Mouse (Mus musculus): ENCODE results near the gene Cby3. TPM values are rescaled to one million over a fixed set of nuclear protein-coding genes. Genes with fewer than 3 reads are reported as not detected.
"Not testable (repeated sequence)": the region's sequence is repeated elsewhere in the genome, so short reads cannot be mapped to it uniquely, and the experiment has no call there.

Gene Cby3
- 0.78 and 1.2 TPM in 2 replicates for polyA plus RNA-seq (2015; fragmentation: Nextera tagmentation; extraction: Ambion mirVana)

DNA sequence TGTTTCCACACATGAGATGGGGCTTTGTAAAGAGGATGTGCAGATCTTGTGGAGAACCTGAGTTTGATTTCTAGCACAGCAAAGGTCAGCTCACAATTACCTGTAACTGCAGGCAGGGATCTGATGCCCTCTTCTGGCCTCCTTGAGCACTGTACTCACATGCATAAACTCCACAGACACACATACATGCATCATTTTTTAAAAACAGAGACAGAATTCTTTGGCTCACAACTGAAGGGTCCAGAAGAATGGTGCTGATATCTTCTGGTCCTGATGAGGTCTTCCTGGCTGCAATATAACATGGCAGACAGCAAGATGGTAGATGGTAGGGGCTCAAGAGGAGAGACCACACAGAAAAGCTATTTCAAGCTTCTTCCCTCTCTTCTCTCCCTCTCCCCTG is at the start of gene Cby3:
TSS of gene Cby3 (plus strand) at position 301 of the 400 bp plus-strand sequence.
- Histone ChIP-seq H3K36me3 (no peaks in the 10 kb centered on the region), H3K4me3 (no peak within 1 kb of the TSS), H3K27ac (replicated peaks) (no peak within 1 kb of the TSS), H3K27me3 (peaks cover 16% of the 10 kb centered on the region), H3K9ac (no peak within 1 kb of the TSS), H3K4me1 (replicated peaks) (peaks cover 5% of the 10 kb centered on the region), H3K9me3 (no peaks in the 10 kb centered on the region), H3K4me2 (no peak within 1 kb of the TSS)
- ATAC-seq (ENCODE audit: low read depth) = no peak

DNA sequence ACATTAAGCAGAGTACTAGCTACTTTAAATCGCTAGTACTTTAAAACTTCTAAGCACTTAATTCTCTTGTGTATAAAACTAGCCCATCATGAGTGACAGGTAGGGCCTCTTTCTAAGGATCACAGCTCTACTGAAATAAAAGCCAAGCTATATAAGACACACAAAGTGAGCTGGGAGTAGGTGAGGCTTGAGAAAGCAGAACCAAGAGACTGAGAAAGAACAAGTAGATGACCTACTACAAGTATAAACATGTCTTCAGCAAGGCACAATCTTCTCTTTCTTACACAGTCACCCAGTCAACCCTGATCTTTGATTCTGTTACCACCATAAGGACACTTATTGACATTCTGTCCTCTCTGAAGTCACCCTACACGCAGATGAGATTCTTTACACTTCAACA is 41.5 kb upstream of the Cby3 start:
- Histone ChIP-seq H3K4me3 (no peak overlapping the region), H3K27ac (replicated peaks) (no peak overlapping the region), H3K27me3 (no peaks in the 10 kb centered on the region), H3K9me3 (no peaks in the 10 kb centered on the region), H3K4me1 (replicated peaks) (0 out of 2 replicates have a peak, but pooled peaks cover 4% of the 10 kb centered on the region), H3K9ac (no peak overlapping the region), H3K36me3 (peaks cover 31% of the 10 kb centered on the region), H3K4me2 (no peak overlapping the region)
- no peak for ATAC-seq (ENCODE audit: low read depth)
- 86% methylated on average over 2 of the region's 2 CpGs for WGBS

- not testable (repeated sequence) for H3K4me2 ChIP-seq; H3K4me3 ChIP-seq; H3K27me3 ChIP-seq; H3K36me3 ChIP-seq; ATAC-seq (ENCODE audit: low read depth); H3K27ac ChIP-seq (replicated peaks); H3K9me3 ChIP-seq; H3K9ac ChIP-seq
- H3K4me1 ChIP-seq (replicated peaks) = peaks cover 35% of the 10 kb centered on the region
- WGBS = 89% methylated on average over 4 of the region's 4 CpGs
Observed at GRCm38 (mm10) chr11:50319343-50319742, 34.9 kb upstream of the Cby3 start.

GRCm38 (mm10) chr11:50321239-50321638 is 33.0 kb upstream of the Cby3 start:
- no peak overlapping the region for H3K9ac ChIP-seq
- no peaks in the 10 kb centered on the region for H3K9me3 ChIP-seq
- peaks cover 40% of the 10 kb centered on the region for H3K4me1 ChIP-seq (replicated peaks)
- H3K27me3 ChIP-seq = no peaks in the 10 kb centered on the region
- ATAC-seq (ENCODE audit: low read depth) = no peak
- no peak overlapping the region for H3K4me2 ChIP-seq
- no peak overlapping the region for H3K4me3 ChIP-seq
- H3K36me3 ChIP-seq = peaks cover 8% of the 10 kb centered on the region; the same call in 1 of the 2 replicates
- 94% methylated on average over 6 of the region's 6 CpGs for WGBS
- H3K27ac ChIP-seq (replicated peaks) = no peak overlapping the region

DNA sequence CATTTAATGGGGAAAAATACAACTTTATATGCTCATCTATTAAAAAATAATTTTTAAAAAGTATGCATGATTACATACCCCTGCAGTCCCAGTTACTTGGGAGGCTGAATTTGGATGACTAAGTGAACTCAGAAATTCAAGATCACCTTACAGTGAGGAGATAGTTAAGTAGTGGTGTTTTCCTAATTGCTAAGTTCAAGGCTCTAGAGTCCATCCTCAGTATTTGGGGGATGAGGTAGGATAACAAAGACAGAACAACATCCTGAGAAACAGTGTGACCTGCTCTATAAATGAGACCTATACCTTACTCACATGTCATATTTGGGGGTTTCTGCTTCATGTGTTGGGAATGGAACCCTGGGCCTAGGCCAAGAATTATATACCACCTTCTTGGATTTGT is 31.9 kb upstream of the Cby3 start:
- Histone ChIP-seq H3K4me1 (replicated peaks) (peaks cover 46% of the 10 kb centered on the region), H3K4me2 (no peak overlapping the region; the same call in 1 of the 2 replicates)

GRCm38 (mm10) chr11:50323843-50324242 is 30.4 kb upstream of the Cby3 start:
- whole genome bisulfite sequencing = 42% methylated on average over 1 of the region's 1 CpGs
- Histone ChIP-seq H3K27ac (replicated peaks) (no peak overlapping the region), H3K36me3 (peaks cover 8% of the 10 kb centered on the region; the same call in 1 of the 2 replicates), H3K4me2 (peak overlapping the region; percentile 88), H3K4me3 (peak overlapping the region; percentile 95), H3K27me3 (no peaks in the 10 kb centered on the region), H3K9me3 (no peaks in the 10 kb centered on the region), H3K9ac (peak overlapping the region; percentile 97), H3K4me1 (replicated peaks) (peaks cover 44% of the 10 kb centered on the region)
- no peak for ATAC-seq (ENCODE audit: low read depth)

More for the DNA sequence above, 31.9 kb upstream of the Cby3 start:
- Histone ChIP-seq H3K27ac (replicated peaks) (no peak overlapping the region), H3K9me3 (no peaks in the 10 kb centered on the region), H3K9ac (no peak overlapping the region), H3K36me3 (peaks cover 8% of the 10 kb centered on the region; the same call in 1 of the 2 replicates), H3K27me3 (no peaks in the 10 kb centered on the region), H3K4me3 (no peak overlapping the region)
- ATAC-seq (ENCODE audit: low read depth) = no peak

DNA sequence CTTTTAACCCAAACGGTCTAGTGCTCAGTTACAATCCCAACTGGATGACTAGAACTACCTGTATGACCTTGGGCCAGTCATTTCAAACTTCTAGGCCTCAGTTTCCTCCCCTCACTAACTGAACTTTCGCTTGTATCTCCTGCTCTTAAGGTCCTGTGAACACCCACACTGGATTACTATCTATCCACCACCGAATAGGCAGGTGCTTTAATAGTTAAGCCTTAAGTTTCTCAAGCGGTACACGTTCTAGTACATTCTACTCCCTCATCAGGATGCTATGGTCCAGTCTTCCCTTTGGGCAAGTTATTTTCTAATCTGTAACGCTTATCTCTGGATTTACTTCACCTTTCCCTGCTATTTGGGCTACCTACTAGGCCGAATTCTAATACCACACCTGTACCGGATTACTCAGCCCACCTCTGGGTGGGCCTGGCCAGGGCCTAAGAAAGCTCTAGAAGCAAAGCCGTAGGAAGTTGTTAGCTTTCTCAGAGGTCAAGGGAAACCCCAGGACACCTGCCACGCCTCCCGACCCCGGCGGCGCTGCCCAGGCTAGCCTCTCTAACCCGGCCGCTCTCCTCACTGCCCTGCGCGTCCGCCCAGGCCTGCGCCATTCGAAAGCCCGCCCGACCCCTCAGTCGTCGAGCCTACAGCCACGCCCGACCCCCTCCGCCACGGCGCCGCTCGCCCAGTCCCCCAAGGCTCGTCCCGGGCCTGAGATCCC is 29.4 kb upstream of the Cby3 start:
- Histone ChIP-seq H3K36me3 (0 out of 2 replicates have a peak, but pooled peaks cover 2% of the 10 kb centered on the region), H3K4me2 (peak overlapping the region; percentile 88), H3K9ac (peak overlapping the region; percentile 97), H3K27me3 (no peaks in the 10 kb centered on the region), H3K9me3 (no peaks in the 10 kb centered on the region), H3K27ac (replicated peaks) (peak overlapping the region; percentile 93), H3K4me3 (peak overlapping the region; percentile 95), H3K4me1 (replicated peaks) (peaks cover 44% of the 10 kb centered on the region)
- peak; percentile 83 for ATAC-seq (ENCODE audit: low read depth)
- 2% methylated on average over 34 of the region's 34 CpGs for WGBS

DNA sequence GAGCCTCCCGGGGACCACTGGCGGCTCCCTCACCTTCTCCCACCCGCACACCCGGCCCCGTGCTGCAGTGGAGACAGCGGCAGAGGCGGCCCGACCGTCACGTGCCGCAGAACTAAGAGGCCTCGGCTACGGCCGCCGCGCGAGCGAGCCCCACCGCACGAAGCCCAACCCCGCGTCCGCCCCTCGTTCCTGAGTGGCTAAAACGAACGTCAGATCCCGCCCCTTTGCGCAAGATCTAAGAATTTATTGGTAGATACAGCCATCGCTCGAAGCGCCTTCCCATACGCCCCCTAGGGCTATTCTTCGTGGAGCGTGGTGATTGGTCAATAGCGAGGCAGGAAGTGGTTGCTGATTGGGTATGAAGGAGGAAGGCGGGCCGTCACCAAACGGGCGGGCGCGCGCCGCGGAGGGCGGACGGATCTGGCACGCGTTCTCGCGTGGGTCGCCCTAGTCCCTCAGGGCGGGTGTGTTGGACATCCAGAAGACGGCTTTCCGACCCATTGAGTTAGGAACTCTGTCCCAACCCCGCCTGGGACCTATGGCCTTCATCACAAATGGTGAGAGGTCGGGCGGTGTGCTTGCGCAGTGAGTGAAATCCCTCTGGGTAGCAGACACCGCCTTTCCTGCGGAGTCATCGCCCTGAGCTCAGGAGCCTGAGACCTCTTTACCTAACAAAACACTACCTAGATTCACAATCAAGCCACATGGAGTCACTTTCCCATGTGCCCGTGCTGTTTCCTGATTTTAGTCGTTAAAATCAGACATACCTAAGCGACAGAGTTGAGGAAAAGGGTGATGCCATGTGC is 28.6 kb upstream of the Cby3 start, which contains the start of gene Canx:
TSS of gene Canx (minus strand) at position 178 of the 806 bp plus-strand sequence.
- Histone ChIP-seq H3K4me1 (replicated peaks) (peaks cover 44% of the 10 kb centered on the region), H3K4me2 (peak within 1 kb of the TSS; percentile 88), H3K9ac (peak within 1 kb of the TSS; percentile 97), H3K36me3 (no peaks in the 10 kb centered on the region), H3K27ac (replicated peaks) (peak within 1 kb of the TSS; percentile 93), H3K27me3 (no peaks in the 10 kb centered on the region), H3K9me3 (no peaks in the 10 kb centered on the region), H3K4me3 (peak within 1 kb of the TSS; percentile 95)
- ATAC-seq (ENCODE audit: low read depth) = peak; percentile 98
- under 1% methylated on average over 64 of the region's 64 CpGs for WGBS

- WGBS = 8% methylated on average over 7 of the region's 7 CpGs
- peak overlapping the region; percentile 62 for H3K4me2 ChIP-seq
- peak overlapping the region; percentile 87 for H3K27ac ChIP-seq (replicated peaks)
- peak overlapping the region; percentile 80 for H3K9ac ChIP-seq
- no peaks in the 10 kb centered on the region for H3K27me3 ChIP-seq
- H3K9me3 ChIP-seq = no peaks in the 10 kb centered on the region
- H3K4me1 ChIP-seq (replicated peaks) = peaks cover 41% of the 10 kb centered on the region
- H3K36me3 ChIP-seq = no peaks in the 10 kb centered on the region
- H3K4me3 ChIP-seq = peak overlapping the region; percentile 95
- no peak for ATAC-seq (ENCODE audit: low read depth)
Observed at GRCm38 (mm10) chr11:50326302-50326966, 27.8 kb upstream of the Cby3 start.

- ATAC-seq (ENCODE audit: low read depth) = no peak
Observed at GRCm38 (mm10) chr11:50328075-50328625, 26.1 kb upstream of the Cby3 start.

GRCm38 (mm10) chr11:50329378-50329777 is 24.9 kb upstream of the Cby3 start:
- no peak for ATAC-seq (ENCODE audit: low read depth)
- Histone ChIP-seq H3K4me2 (no peak overlapping the region), H3K36me3 (no peaks in the 10 kb centered on the region), H3K9me3 (no peaks in the 10 kb centered on the region), H3K4me1 (replicated peaks) (peaks cover 13% of the 10 kb centered on the region), H3K27me3 (no peaks in the 10 kb centered on the region), H3K27ac (replicated peaks) (no peak overlapping the region), H3K4me3 (no peak overlapping the region), H3K9ac (no peak overlapping the region)
- 96% methylated on average over 1 of the region's 1 CpGs for WGBS

More at GRCm38 (mm10) chr11:50328075-50328625, 26.1 kb upstream of the Cby3 start:
- no peak overlapping the region for H3K9ac ChIP-seq
- no peak overlapping the region for H3K4me2 ChIP-seq
- no peak overlapping the region for H3K27ac ChIP-seq (replicated peaks)
- H3K9me3 ChIP-seq = no peaks in the 10 kb centered on the region
- 90% methylated on average over 3 of the region's 3 CpGs for WGBS
- peaks cover 25% of the 10 kb centered on the region for H3K4me1 ChIP-seq (replicated peaks)
- H3K27me3 ChIP-seq = no peaks in the 10 kb centered on the region
- H3K36me3 ChIP-seq = no peaks in the 10 kb centered on the region
- H3K4me3 ChIP-seq = no peak overlapping the region

Measured in neural tube, embryonic 13.5 days (tissue).